Mouse (Mus musculus) right cerebral cortex, adult 18-20 months (tissue): ENCODE measurements around the gene Rbms2.
"Not testable (repeated sequence)": the region's sequence is repeated elsewhere in the genome, so short reads cannot be mapped to it uniquely, and the experiment has no call there.

Experiments used
- DNase-seq: peaks from one replicate; pipeline ENCODE4 v3.0.0; 2022; ENCODE audit warnings: mixed read lengths

The Rbms2 gene

DNA sequence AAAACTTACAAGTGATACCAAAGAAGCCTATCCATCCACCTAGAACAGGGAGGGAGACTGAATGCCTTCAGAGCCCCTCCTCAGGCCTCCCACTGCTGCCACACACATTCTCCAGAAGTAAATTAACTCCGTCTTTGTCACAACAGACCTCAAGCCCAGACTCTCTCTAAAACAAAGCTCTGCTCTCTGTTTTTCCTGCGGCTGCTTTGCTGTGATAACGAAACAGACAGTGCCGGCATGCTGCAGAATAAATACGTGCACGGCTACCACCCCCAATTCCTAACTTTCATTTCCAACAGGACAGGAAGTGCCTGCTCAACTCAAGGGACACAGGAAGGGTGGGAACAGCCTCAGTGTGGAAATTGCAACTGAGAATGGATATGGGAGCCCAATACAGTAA lies at the start of gene Rbms2:
Rbms2 (minus strand) TSS at position 309 of the 400 bp plus-strand sequence.
- no peak for DNase-seq

DNA sequence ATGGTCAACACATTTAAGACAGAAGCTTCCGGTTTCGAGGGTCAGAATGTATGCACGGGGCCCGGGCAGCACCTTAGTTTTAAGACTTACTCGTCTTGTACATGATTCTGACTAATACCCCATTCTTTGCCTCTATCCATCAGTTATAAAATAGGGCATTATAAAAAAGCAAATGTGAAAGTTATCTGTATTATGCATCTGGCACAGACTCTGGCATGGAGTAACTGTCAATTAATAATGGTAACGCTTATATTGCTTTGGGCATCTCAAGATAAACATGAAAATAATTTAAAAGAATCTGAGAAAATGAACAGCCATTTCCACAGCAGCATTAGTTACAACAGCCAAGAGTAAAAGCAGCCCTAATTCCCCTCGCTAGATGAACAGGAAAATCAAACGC lies 47.9 kb upstream of the Rbms2 start:
- DNase-seq, result no peak

DNA sequence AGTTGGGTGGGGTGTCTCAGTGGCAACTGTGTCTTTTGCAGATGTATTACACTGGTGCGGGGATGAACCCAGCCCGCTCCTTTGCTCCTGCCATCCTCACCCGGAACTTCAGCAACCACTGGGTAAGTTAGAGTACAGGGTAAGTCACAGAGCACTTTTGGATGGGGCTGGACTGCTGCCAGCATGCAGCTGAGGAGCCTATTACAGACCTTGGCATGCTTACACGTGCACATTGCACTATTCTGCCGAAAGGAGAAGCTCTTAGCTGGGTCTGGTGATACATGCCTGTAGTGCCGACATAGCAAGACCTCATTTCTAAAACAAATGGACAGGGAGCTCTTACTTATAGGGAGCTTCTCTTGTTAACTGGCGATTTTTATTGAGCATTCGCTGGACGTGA lies 47.5 kb upstream of the Rbms2 start:
- no peak for DNase-seq

DNA sequence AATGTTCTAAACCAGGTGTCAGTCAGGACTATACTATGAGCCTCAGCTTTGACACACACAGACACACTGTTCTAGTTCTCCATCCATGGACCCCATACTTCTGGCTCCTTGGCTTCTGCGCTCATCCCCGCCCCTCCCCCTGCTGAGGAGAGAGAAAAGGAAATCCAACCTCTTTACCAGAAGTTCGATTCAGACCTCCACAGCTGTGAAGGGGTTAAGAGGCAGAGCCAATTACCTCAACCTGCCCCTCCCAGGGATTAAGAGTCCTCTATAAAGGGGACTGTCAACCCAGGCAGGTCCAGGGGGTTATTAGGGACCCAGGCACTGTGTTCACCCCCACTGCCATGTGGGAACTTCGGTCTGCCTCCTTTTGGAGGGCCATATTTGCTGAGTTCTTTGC lies 45.4 kb upstream of the Rbms2 start, which contains the start of gene Mip:
Mip (plus strand) TSS at position 301 of the 400 bp plus-strand sequence.
- no peak for DNase-seq

DNA sequence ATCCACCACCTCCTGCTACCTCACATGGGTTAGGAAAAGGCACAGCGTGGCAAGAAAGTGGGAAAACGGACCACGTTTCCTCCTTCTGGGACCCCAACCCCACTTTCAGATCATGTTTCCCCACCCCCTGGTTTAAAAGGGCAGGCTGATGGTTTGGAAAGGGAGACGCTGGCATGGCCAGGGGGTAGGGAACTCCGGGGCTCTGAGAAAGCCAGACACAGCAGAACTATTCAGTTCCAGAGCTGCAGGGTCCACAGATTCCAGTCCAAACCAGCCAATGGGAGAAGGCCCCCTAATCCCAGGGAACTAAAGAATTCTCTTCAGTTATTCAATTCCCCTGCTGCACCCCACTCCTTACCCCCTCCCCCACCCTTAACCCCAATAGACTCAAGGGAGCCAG lies 45.0 kb upstream of the Rbms2 start:
- no peak for DNase-seq

DNA sequence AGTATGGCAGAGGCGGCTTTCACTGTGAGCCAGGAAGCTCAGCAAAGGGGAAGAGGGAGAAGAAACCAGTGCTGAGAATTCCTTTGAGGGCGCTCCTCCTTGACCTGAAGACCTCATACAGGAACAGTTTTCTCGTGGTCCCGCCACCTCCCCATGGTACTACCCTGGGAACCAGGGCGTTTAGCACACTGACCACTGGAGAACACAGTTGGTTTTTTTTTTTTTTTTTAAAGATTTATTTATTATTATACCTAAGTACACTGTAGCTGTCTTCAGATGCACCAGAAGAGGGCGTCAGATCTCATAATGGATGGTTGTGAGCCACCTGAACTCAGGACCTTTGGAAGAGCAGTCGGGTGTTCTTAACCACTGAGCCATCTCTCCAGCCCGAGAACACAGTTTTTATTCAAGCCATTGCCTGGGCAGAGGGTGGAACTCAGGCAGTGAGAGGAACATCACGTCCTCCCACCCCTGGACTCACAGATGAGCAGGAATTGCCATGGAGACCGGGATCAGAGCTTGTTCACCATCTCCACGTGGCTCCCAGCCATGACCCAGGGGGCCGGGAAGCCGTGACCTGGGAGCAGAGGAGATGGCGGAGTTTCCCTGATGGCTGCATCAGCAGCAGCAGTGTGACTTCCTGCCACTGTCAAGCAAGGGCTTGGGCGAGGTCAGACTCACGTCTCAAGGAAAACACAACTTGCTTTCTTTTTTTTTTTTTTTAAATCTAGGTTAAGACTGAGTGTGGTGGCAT lies 41.6 kb upstream of the Rbms2 start:
- no peak for DNase-seq

DNA sequence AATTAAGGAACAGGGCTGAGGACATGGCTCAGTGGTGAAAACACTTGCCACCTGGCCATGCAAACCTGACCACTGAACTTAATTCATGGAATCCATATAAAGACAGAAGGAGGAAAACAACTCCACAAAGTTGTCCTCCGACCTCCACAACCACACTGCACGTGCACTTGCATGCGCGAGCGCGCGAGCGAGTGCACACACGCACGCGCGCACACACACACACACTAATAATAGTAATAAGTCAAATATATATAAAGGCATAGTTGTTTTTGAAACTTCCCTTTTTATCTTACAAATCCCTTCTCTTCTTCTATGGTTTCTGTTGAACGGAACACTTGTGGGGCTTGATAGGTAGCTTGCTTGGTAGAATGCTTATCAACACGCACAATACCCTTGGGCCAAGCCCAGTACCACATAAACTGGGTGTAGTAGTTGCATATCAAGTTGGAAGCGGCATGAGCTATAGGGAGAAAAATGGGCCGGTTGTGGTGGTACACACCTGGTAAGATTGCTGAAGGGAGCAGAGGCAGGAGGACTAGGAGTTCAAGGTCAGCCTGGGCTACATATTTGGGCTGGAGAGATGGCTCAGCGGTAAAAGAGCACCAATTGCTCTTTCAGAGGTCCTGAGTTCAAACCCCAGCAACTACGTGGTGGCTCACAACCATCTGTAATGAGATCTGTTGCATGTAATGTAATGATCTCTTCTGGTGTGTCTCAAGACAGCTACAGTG lies 38.5 kb upstream of the Rbms2 start:
- DNase-seq, result no peak

DNA sequence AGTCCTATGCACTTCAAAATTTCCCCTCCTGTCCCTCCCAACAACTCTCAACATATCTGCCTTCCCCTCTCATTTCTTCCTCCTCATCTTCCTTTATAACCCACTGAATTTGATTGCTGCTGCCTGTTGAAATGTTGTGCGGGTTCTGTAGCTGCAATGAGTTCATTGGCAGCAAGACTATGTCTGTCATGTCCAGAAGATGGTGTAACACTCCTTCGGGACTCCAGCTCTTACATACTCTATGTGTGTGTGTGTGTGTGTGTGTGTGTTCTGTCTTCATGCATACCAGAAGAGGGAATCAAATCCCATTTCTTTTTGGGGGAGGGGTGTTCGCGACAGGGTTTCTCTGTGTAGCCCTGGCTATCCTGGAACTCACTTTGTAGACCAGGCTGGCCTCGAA lies 34.9 kb upstream of the Rbms2 start:
- DNase-seq, result no peak

DNA sequence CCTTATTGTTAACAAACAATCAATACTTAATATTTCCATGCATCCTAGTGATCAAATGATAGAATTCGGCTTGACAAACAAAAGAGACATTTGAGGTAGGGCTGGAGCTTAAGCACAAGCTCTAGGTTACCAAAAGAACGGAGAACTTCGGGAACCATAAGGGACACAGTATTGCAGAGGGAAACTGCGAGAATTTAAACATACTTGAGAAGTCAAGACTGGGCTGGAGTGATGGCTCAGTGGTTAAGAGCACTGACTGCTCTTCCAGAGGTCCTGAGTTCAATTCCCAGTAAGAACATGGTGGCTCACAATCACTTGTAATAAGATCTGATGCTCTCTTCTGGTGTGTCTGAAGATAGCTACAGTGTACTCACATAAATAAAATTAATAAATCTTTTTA lies 34.0 kb upstream of the Rbms2 start:
- not testable (repeated sequence) for DNase-seq

DNA sequence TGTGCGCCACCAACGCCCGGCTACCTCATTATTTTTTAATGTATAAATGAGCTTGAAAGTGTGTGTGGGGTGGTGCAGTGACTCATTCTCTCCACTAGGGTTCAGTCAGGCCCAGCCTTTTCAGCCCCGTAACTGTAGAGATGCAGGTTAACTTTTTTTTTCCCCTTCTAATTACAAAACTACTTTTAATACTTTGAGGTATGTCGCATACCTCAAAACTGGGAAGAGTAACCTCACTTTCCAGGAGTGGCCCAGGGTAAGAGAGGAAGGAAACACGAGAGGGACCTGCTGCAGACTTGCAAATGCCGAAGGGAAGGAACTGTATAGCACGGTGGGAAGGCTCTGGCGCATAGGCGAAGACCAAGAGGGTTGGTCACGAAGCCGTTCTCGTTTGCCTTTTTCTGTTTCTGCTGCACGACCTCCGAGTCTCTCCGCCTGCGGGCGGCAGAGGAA lies 32.8 kb upstream of the Rbms2 start:
- peak; percentile 62 for DNase-seq

DNA sequence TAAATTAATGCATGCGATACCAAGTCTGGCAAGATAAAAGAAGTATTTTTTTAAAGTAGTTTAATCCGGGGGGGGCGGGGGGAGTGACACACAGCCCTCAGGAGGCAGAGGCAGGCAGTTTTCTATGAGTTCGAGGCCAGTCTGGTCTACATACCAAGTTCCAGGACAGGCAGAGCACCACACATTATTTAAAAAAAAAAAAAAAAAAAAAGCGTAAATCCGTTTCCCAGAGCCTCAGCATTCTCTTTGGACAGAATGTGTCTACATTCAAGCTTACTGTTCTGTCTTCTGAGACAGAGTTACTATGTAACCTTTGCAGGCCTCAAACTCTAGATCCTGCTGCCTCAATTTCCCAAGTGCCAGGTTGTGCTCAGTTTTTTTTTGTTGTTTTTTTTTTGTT lies 32.1 kb upstream of the Rbms2 start:
- no peak for DNase-seq

DNA sequence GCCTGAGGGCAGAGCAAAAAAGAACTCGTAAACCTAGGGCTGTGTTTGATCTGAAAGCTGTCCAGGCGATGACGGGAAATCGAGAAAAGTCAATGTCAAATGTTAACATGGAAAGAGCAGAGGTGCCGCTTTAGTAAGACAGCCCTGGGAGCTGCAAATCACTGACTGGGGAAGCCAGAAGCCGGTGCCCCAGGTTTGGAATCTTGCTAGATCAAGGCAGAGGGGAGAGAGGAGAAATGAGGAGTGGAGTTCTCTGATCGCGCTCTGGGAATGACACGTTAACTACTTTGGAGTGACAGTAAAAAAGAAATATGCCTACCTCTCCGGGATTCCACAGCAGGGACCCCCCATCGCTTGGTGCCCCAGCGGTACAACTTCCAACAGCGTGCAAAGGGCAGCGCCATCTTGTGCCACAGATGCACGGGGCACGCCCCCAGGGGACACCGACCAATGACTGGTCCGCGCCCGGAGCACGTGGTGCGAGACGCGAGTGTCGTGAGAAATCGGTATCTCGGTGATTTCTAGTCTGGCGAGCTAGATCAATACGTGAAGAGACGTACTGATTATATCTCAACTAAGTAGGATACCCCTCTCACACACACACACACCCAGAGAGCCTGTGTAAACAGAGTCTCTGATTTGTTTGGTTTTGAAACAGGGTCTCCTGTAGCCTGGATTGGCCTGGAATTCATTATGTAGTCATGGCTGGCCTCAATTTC lies 31.5 kb upstream of the Rbms2 start, which contains the start of gene Spryd4:
Spryd4 (minus strand) TSS at position 418 of the 719 bp plus-strand sequence.
- DNase-seq, result peak; percentile 93

DNA sequence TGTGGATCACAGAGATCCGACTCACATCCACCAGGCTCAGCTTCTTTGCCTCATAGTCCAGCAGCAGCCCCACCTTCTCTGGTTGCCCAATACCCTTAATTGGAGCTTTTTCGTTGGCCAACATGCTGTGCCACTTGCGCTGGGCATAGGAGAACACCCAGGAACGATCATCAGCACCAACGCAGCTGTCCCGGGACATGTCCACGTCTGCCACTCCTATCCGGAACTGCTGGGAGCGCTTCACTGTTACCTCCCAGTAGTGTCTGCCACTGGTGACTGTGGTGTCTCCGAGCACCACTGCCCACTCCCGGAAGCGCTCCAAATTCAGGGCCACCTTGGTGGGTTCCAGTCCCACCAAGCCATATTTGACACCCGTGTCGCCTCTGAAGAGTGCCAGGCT lies 30.9 kb upstream of the Rbms2 start:
- no peak for DNase-seq

DNA sequence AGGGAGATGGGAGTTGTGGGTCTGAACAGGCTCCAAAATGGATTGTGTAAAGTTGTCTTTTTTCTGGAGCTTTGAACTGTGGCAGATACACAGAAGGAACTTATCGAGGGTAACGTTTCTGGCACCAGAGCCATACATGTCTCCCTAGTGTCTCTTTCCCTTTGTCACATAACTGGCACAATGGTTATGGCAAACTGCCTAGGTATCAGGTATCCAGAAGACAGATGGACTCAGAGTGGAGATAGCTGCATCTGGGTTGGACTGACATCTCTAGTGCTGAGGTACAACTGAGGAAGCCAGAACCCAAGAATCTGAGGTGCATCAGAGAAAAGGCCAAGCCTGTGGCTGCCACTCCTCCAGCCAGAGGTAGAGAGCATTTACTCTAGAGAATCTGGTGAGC lies 30.0 kb upstream of the Rbms2 start:
- no peak for DNase-seq

DNA sequence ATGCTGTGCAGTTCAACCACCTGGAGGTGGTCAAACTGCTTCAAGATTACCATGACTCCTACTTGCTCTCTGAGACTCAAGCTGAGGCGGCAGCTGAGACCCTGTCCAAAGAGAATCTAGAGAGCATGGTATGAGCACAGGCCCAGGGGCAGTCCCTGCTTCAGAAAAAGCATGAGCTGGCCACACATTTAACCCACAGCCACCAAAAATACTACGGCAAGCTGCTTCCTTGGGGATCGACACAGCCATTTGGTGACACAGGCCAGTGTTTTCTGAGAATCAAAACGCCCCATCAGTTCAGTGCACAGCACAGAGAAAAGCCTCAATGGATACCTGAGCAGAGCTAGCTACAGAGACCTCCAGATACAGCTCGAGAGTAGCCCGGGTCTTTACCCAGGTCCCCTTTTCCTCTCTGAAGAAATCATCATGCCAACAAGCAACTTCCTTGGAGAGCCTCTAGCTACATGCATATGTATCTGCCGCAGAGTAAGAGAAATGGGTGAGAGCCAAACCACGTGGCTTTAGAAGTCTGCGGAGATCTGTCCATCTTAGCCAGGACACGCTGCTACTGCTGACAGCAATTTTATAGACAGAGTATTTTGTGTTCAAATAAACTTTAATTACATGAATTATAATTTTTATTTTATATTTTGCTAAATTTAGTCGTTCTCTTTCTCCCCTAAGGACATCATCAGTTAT lies 29.4 kb upstream of the Rbms2 start:
- DNase-seq, result no peak

DNA sequence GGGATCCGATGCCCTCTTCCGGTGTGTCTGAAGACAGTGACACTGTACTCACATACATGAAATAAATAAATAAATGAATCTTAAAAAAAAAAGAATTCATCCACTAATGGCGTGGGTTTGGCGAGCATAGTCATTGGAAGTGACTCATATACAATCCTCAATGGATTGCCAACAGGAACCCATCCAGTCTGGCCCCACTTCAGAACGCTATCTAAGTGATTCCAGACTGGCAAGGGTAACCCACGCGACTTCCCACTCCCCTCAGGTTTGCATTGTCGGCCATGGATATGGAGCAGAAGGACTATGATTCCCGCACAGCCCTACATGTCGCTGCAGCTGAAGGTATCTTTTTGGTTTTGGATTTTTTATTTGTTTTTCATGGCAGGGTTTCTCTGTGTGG lies 28.2 kb upstream of the Rbms2 start:
- no peak for DNase-seq

DNA sequence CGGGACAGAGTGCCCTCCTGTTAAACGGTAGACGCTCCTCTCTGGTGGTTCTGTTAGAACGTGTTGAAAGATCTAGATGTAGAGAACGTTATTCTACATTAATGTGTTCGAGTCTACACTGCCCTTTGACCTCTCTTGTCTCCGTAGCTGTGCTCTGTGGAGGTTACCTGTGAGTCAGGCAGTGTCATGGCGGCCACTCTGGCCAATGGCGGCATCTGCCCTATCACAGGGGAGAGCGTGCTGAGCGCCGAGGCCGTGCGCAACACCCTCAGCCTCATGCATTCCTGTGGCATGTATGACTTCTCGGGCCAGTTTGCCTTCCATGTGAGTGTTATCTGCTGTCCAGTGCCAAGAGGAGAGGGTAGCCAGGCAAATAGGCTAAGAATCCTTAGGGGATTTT lies 24.8 kb upstream of the Rbms2 start:
- no peak for DNase-seq

DNA sequence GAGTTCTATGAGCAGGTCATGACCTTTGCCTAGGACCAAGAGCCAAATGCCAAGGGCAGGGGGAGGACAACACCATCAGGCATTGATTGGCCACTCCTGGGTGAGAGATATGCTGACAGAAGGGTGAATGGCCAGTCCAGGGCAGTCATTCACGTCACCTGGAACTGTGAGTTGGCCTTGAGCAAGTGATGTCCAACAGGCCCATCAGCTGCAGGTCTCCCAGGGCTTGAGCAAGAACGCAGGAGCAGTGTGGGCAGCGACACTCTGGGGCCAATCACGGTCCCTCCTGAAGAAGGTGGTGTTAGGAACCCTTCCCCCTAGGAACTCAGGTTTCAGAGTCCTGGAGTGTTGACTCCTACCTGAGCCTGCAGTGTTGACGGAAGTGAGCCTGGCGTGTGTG lies 21.8 kb upstream of the Rbms2 start:
- no peak for DNase-seq

DNA sequence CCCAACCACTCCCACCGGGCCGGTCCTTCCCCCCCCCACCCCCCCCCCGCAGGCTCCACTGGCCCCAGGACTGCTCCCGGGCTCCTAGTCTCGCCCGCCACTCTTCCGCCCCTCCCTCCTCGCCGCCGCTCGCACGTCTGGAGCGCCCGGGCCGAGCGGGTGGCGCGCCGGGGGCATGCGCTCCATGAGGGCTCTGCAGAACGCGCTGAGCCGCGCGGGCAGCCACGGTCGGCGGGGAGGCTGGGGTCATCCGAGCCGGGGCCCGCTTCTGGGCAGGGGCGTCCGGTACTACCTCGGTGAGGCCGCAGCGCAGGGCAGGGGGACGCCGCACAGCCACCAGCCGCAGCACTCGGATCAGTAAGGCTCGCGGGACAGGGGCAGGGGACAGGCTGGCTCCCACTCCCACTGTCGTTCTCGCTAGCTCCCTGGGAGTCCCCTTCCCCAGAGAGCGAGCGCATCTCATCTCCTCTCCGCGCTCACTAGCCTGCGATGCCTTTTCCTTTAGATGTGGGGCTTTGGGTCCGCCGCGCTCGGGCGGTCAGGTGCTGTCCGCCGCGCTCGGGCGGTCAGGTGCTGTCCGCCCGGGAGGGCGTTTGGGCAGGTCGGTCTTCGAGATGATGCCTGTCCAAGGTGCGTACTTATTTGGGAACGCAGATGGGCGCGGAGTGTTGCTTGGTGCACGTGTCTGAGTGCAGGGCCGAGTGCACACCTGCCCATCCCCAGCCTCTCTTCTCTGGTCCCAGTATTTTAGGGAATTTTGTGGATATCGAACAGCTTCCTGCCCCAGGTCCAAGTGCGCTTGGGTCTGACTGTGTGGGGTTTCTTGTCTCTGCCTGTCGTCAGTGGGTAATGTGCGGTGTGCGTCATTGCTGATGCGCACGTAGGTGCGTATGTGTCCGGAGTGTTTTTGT lies 14.7 kb upstream of the Rbms2 start:
- peak; percentile 75 for DNase-seq

DNA sequence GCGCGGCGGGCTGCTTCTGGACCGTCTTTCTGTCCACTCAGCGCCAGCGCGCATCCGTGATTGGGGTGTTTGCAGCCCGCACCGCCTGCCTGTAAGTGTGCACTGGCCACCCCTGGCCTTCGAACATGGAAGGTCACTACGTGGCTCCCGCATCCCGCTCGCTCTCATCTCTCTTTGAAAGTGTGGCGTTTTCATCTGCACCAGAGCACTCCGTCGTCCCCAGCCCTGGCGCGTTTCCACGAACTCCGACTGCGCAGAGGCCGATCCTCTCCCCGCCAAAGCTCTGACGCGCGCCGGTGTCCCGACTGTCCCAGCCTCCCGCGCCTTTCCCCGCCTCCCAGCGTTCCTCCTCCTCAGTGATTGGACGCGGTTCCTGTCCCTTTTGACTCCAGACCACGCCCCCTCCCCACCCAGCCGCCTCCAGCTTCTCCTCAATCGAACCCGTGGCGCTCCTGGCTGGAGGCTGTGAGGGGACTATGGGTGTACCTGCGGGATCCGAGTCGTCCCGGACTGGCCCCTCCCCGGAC lies 14.0 kb upstream of the Rbms2 start, which contains the start of gene Gls2:
Gls2 (plus strand) TSS at position 434 of the 527 bp plus-strand sequence.
- peak; percentile 99 for DNase-seq

DNA sequence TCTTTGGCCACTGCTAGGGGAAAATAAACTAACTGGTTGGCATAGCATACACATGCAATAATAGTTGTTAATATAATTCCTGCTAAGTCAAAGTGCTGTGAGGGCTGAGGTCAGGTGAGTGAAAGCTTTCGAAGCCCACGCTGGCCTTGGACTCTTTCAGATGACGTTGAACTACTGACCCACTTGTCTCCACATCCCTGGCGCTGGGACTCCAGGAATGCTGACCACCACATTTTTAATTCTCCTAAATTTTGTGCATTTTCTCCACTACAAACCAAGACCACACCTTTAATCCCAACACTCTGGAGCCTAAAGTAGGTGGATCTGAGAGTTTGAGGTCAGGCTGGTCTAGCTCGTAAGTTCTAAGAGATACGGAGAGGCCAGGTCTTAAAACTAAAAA lies 13.0 kb upstream of the Rbms2 start:
- no peak for DNase-seq
